Mouse (Mus musculus) testis, adult 10 weeks (tissue): ENCODE results near the gene Olfr355. TPM values are rescaled to one million over a fixed set of nuclear protein-coding genes. Genes with fewer than 3 reads are reported as not detected.

ENCODE experiments used
- polyA plus RNA-seq: library from polyadenylated mRNA; stranded (reverse); fragments of 350-450 nt; fragmentation: Illumina TruSeq; extraction: RNeasy Lipid Tissue Mini Kit (QIAGEN cat#74804); gene quantifications from one replicate; pipeline ENCODE4 v1.2.3, GENCODE M21; 2014; ENCODE audit warnings: low read depth, low replicate concordance

Gene Olfr355
- not detected for polyA plus RNA-seq

DNA sequence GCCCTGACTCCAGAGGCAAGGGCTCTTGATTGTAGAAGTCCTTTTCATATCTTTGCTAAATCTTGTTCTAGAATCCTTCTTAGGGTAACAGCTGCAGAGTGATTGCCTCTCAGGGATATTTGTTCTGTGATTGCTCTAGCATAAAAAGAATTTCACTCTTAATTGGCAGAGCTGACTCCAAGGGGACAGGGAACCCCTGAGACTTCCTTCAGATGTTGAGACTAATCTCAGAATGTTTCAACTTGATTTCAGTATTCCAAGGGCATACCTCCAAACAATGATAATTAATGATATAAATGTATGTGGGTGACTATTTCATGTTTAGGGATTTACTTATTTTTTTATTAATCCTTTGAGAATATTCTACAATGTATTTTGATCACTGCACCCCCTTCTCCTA is at the start of gene Olfr355:
TSS of gene Olfr355 (minus strand) at position 101 of the 400 bp plus-strand sequence.

DNA sequence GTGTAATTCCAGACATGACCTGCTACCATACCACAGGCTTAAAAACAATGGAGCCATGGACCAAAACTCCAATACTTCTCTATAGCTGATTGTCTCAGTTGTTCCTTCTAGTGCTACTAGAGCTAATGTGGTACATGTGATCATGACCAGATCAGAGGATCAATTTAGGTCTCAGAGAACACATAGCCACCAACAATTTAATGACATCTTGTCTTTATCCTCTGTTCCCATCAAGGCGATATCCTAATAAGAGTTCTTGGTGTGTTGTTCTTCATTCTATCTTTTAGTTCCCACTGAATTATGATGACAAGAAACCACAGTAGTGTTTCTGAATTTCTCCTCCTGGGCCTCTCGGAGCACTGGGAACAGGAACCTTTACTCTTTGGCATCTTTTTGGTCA is 8.1 kb upstream of the Olfr355 start, which contains the start of gene Olfr356:
TSS of gene Olfr356 (plus strand) at position 301 of the 400 bp plus-strand sequence.

DNA sequence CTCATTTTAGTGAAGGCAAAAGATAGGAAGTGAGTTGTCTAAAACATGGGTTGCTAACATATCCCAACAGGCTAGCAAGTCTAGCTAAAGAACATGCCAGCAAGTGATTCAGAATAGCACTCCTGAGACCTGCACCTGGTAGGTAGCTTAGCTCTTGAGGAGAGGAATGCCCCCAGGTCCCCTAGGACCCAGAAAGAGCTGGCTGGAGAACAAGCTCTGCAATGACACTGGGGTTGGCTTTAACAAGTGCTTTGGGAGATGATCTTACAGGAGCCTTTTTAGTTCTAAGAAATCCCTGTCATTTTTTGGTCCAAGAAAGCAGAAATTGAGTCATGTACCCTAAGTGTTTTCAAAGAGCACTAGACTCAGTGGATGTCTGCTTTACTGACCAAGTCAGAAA is 23.3 kb downstream of the Olfr355 start, which contains the start of gene Olfr354:
TSS of gene Olfr354 (plus strand) at position 301 of the 400 bp plus-strand sequence.

DNA sequence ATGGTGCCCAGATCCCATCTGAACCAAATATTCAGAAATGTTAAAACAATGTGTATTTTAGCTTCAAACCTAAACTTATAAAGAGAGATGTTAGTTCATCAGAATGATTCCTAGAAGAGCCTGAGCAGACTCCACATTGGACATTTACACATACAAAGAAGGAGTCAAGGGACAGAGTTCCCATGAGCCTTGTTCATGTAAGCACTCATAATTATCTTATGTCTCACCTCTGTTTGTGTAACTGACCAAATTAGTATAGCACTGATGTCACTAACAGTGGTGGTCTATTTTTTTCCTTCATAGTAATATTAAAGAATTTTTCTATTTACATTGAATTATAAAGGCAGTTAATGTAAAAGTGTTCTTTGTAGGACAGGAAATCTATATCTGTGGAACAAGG is 35.9 kb downstream of the Olfr355 start, which contains the start of gene Olfr353:
TSS of gene Olfr353 (minus strand) at position 101 of the 400 bp plus-strand sequence.

Other genes starting within 250 kb of the Olfr355 start
- not detected for gene Olfr346, start 243.1 kb downstream of the Olfr355 start, polyA plus RNA-seq
- gene Olfr347, start 197.0 kb downstream of the Olfr355 start, polyA plus RNA-seq, result not detected
- gene Olfr348, start 144.6 kb downstream of the Olfr355 start, polyA plus RNA-seq, result not detected
- gene Olfr50, start 138.4 kb downstream of the Olfr355 start, polyA plus RNA-seq, result not detected
- gene Olfr3, start 111.9 kb downstream of the Olfr355 start, polyA plus RNA-seq, result not detected
- not detected for gene Olfr350, start 82.6 kb downstream of the Olfr355 start, polyA plus RNA-seq
- gene Olfr351, start 66.2 kb downstream of the Olfr355 start, polyA plus RNA-seq, result not detected
- gene Olfr352, start 60.4 kb downstream of the Olfr355 start, polyA plus RNA-seq, result not detected
- not detected for gene Olfr353, start 36.0 kb downstream of the Olfr355 start, polyA plus RNA-seq
- gene Olfr354, start 23.2 kb downstream of the Olfr355 start, polyA plus RNA-seq, result not detected
- not detected for gene Olfr356, start 8.2 kb upstream of the Olfr355 start, polyA plus RNA-seq
- gene Olfr357, start 64.9 kb upstream of the Olfr355 start, polyA plus RNA-seq, result 0.53 TPM
- not detected for gene Olfr358, start 80.4 kb upstream of the Olfr355 start, polyA plus RNA-seq
- gene Olfr360, start 136.8 kb upstream of the Olfr355 start, polyA plus RNA-seq, result not detected
- 1.9 TPM for gene Olfr361, start 160.4 kb upstream of the Olfr355 start, polyA plus RNA-seq
- 1.0 TPM for gene Olfr362, start 189.0 kb upstream of the Olfr355 start, polyA plus RNA-seq
- not detected for gene Olfr364-ps1, start 210.4 kb upstream of the Olfr355 start, polyA plus RNA-seq